Mouse (Mus musculus): Measurements from ENCODE around the gene Acvr1. TPM values are rescaled to one million over a fixed set of nuclear protein-coding genes. Genes with fewer than 3 reads are reported as not detected.

Acvr1 gene
- polyA plus RNA-seq, 1 experiment from 2014 or later = 7.9 TPM

DNA sequence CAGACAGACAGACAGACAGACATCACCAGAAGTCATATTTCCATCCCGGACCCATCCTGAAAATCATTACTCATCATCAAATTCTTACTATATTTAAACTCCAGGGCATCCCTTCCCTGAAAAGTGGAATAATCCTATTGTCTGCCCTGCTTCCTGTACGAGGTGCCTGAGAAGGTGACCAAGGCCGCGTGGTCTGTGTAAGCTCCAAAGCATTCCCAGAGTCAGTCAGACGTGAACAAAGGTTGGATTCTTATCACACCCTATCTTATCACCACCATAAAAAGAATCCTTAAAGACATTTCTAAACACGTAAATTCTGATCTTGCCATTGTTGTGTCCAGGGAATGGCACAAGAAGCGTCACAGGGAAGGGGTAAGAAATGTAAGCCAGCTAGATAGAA is 18.0 kb downstream of the Acvr1 start:
- H3K27ac ChIP-seq (ENCODE audit: low read depth, low read length) = no peak overlapping the region
- ATAC-seq (ENCODE audit: low FRiP score, low TSS enrichment) = no peak
- H3K9me3 ChIP-seq (ENCODE audit: control insufficient read depth, low read length) = no peaks in the 10 kb centered on the region
- no peaks in the 10 kb centered on the region for H3K27me3 ChIP-seq (ENCODE audit: control insufficient read depth, insufficient read depth, low read length)
- H3K9ac ChIP-seq (ENCODE audit: low read depth, low read length) = no peak overlapping the region
- no peak overlapping the region for H3K4me3 ChIP-seq (ENCODE audit: low read length)
- no peak overlapping the region for H3K4me2 ChIP-seq (replicated peaks; ENCODE audit: low read depth, low read length)
- WGBS = 46% methylated on average over 7 of the region's 7 CpGs
- H3K4me1 ChIP-seq (ENCODE audit: control insufficient read depth, insufficient read depth, low read length) = peaks cover 33% of the 10 kb centered on the region
- no peaks in the 10 kb centered on the region for H3K36me3 ChIP-seq (ENCODE audit: control insufficient read depth, insufficient read depth, low read length)

DNA sequence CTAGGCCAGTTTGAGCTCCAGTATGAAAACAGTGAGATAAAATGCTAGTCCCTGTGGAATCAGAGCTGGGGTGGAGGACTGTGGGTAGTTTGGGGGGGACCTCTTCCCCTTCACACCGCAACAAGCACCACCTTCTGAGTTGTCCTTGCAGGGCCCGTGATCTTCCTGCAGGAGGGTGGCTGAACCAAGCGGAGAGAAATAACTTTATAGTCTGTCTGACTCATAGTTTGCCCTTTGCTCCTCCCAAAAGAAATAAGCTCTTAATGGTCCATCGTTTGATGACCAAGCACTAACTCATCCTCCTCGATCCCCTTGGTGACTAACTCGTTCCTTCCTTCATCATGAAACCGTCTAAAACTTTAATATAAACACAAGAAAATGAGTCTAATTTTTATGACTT is 20.7 kb downstream of the Acvr1 start:
- no peak for ATAC-seq (ENCODE audit: low FRiP score, low TSS enrichment)
- Histone ChIP-seq H3K27me3 (ENCODE audit: control insufficient read depth, insufficient read depth, low read length) (no peaks in the 10 kb centered on the region), H3K9me3 (ENCODE audit: control insufficient read depth, low read length) (no peaks in the 10 kb centered on the region), H3K4me3 (ENCODE audit: low read length) (no peak overlapping the region), H3K27ac (ENCODE audit: low read depth, low read length) (no peak overlapping the region), H3K36me3 (ENCODE audit: control insufficient read depth, insufficient read depth, low read length) (no peaks in the 10 kb centered on the region), H3K4me2 (replicated peaks; ENCODE audit: low read depth, low read length) (no peak overlapping the region), H3K4me1 (ENCODE audit: control insufficient read depth, insufficient read depth, low read length) (peaks cover 14% of the 10 kb centered on the region), H3K9ac (ENCODE audit: low read depth, low read length) (no peak overlapping the region)
- WGBS = 75% methylated on average over 7 of the region's 7 CpGs

- H3K9me3 ChIP-seq (ENCODE audit: control insufficient read depth, low read length) = no peaks in the 10 kb centered on the region
- ATAC-seq (ENCODE audit: low FRiP score, low TSS enrichment) = no peak
- no peaks in the 10 kb centered on the region for H3K4me1 ChIP-seq (ENCODE audit: control insufficient read depth, insufficient read depth, low read length)
- H3K27me3 ChIP-seq (ENCODE audit: control insufficient read depth, insufficient read depth, low read length) = no peaks in the 10 kb centered on the region
- no peaks in the 10 kb centered on the region for H3K36me3 ChIP-seq (ENCODE audit: control insufficient read depth, insufficient read depth, low read length)
- H3K4me3 ChIP-seq (ENCODE audit: low read length) = no peak overlapping the region
- WGBS = 97% methylated on average over 6 of the region's 6 CpGs
- no peak overlapping the region for H3K27ac ChIP-seq (ENCODE audit: low read depth, low read length)
- H3K9ac ChIP-seq (ENCODE audit: low read depth, low read length) = no peak overlapping the region
- H3K4me2 ChIP-seq (replicated peaks; ENCODE audit: low read depth, low read length) = no peak overlapping the region
Observed at GRCm38 (mm10) chr2:58544368-58544767, 22.6 kb downstream of the Acvr1 start.

- no peak for ATAC-seq (ENCODE audit: low FRiP score, low TSS enrichment)
- no peaks in the 10 kb centered on the region for H3K4me1 ChIP-seq (ENCODE audit: control insufficient read depth, insufficient read depth, low read length)
- H3K9me3 ChIP-seq (ENCODE audit: control insufficient read depth, low read length) = no peaks in the 10 kb centered on the region
- no peaks in the 10 kb centered on the region for H3K27me3 ChIP-seq (ENCODE audit: control insufficient read depth, insufficient read depth, low read length)
- 91% methylated on average over 5 of the region's 5 CpGs for WGBS
- H3K4me3 ChIP-seq (ENCODE audit: low read length) = no peak overlapping the region
- H3K27ac ChIP-seq (ENCODE audit: low read depth, low read length) = no peak overlapping the region
- no peak overlapping the region for H3K4me2 ChIP-seq (replicated peaks; ENCODE audit: low read depth, low read length)
- H3K36me3 ChIP-seq (ENCODE audit: control insufficient read depth, insufficient read depth, low read length) = no peaks in the 10 kb centered on the region
- H3K9ac ChIP-seq (ENCODE audit: low read depth, low read length) = no peak overlapping the region
Observed at GRCm38 (mm10) chr2:58543252-58543651, 23.7 kb downstream of the Acvr1 start.

- no peak overlapping the region for H3K4me2 ChIP-seq (replicated peaks; ENCODE audit: low read depth, low read length)
- H3K9ac ChIP-seq (ENCODE audit: low read depth, low read length) = no peak overlapping the region
- peaks cover 24% of the 10 kb centered on the region for H3K4me1 ChIP-seq (ENCODE audit: control insufficient read depth, insufficient read depth, low read length)
- no peaks in the 10 kb centered on the region for H3K9me3 ChIP-seq (ENCODE audit: control insufficient read depth, low read length)
- no peak overlapping the region for H3K4me3 ChIP-seq (ENCODE audit: low read length)
- H3K27ac ChIP-seq (ENCODE audit: low read depth, low read length) = no peak overlapping the region
- H3K36me3 ChIP-seq (ENCODE audit: control insufficient read depth, insufficient read depth, low read length) = 0 out of 2 replicates have a peak, but pooled peaks cover 3% of the 10 kb centered on the region
- no peak for ATAC-seq (ENCODE audit: low FRiP score, low TSS enrichment)
- 87% methylated on average over 6 of the region's 6 CpGs for WGBS
- H3K27me3 ChIP-seq (ENCODE audit: control insufficient read depth, insufficient read depth, low read length) = no peaks in the 10 kb centered on the region
Observed at GRCm38 (mm10) chr2:58538196-58538595, 28.8 kb downstream of the Acvr1 start.

DNA sequence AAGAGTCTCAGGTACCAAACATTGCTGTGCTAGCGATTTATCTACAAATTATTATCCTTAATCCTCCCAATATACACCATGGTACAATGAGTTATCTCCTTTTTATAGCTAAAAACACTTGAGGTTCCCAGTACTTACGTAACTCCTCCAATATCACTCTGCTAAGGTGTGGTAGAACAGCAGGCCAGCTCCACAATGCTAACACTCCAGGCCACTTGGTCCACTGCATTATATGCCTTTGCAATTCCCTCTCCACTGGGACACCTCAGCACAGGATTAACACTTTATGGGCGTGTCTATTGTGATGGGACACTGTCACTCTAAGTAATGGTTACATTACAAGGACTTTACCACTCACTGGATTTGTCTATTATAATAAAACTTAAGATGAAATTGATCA is 30.2 kb downstream of the Acvr1 start:
- ATAC-seq (ENCODE audit: low FRiP score, low TSS enrichment) = no peak
- Histone ChIP-seq H3K9me3 (ENCODE audit: control insufficient read depth, low read length) (no peaks in the 10 kb centered on the region), H3K4me3 (ENCODE audit: low read length) (no peak overlapping the region), H3K4me1 (ENCODE audit: control insufficient read depth, insufficient read depth, low read length) (peaks cover 27% of the 10 kb centered on the region), H3K4me2 (replicated peaks; ENCODE audit: low read depth, low read length) (no peak overlapping the region), H3K36me3 (ENCODE audit: control insufficient read depth, insufficient read depth, low read length) (0 out of 2 replicates have a peak, but pooled peaks cover 3% of the 10 kb centered on the region), H3K9ac (ENCODE audit: low read depth, low read length) (no peak overlapping the region), H3K27ac (ENCODE audit: low read depth, low read length) (no peak overlapping the region), H3K27me3 (ENCODE audit: control insufficient read depth, insufficient read depth, low read length) (no peaks in the 10 kb centered on the region)
- 88% methylated on average over 3 of the region's 3 CpGs for whole genome bisulfite sequencing

- Histone ChIP-seq H3K27me3 (ENCODE audit: control insufficient read depth, insufficient read depth, low read length) (no peaks in the 10 kb centered on the region), H3K4me2 (replicated peaks; ENCODE audit: low read depth, low read length) (no peak overlapping the region), H3K4me1 (ENCODE audit: control insufficient read depth, insufficient read depth, low read length) (peaks cover 33% of the 10 kb centered on the region), H3K4me3 (ENCODE audit: low read length) (no peak overlapping the region), H3K36me3 (ENCODE audit: control insufficient read depth, insufficient read depth, low read length) (0 out of 2 replicates have a peak, but pooled peaks cover 3% of the 10 kb centered on the region), H3K9me3 (ENCODE audit: control insufficient read depth, low read length) (no peaks in the 10 kb centered on the region), H3K27ac (ENCODE audit: low read depth, low read length) (no peak overlapping the region), H3K9ac (ENCODE audit: low read depth, low read length) (no peak overlapping the region)
- peak; percentile 9; the same call in 1 of the 2 replicates for ATAC-seq (ENCODE audit: low FRiP score, low TSS enrichment)
- 75% methylated on average over 8 of the region's 8 CpGs for WGBS
Observed at GRCm38 (mm10) chr2:58535233-58535632, 31.7 kb downstream of the Acvr1 start.

GRCm38 (mm10) chr2:58534379-58534778 is 32.6 kb downstream of the Acvr1 start:
- H3K4me2 ChIP-seq (replicated peaks; ENCODE audit: low read depth, low read length) = no peak overlapping the region
- no peak overlapping the region for H3K27ac ChIP-seq (ENCODE audit: low read depth, low read length)
- H3K4me3 ChIP-seq (ENCODE audit: low read length) = no peak overlapping the region
- peaks cover 36% of the 10 kb centered on the region for H3K4me1 ChIP-seq (ENCODE audit: control insufficient read depth, insufficient read depth, low read length)
- WGBS = 70% methylated on average over 4 of the region's 4 CpGs
- 0 out of 2 replicates have a peak, but pooled peaks cover 3% of the 10 kb centered on the region for H3K36me3 ChIP-seq (ENCODE audit: control insufficient read depth, insufficient read depth, low read length)
- H3K27me3 ChIP-seq (ENCODE audit: control insufficient read depth, insufficient read depth, low read length) = no peaks in the 10 kb centered on the region
- ATAC-seq (ENCODE audit: low FRiP score, low TSS enrichment) = no peak
- no peak overlapping the region for H3K9ac ChIP-seq (ENCODE audit: low read depth, low read length)
- H3K9me3 ChIP-seq (ENCODE audit: control insufficient read depth, low read length) = no peaks in the 10 kb centered on the region

DNA sequence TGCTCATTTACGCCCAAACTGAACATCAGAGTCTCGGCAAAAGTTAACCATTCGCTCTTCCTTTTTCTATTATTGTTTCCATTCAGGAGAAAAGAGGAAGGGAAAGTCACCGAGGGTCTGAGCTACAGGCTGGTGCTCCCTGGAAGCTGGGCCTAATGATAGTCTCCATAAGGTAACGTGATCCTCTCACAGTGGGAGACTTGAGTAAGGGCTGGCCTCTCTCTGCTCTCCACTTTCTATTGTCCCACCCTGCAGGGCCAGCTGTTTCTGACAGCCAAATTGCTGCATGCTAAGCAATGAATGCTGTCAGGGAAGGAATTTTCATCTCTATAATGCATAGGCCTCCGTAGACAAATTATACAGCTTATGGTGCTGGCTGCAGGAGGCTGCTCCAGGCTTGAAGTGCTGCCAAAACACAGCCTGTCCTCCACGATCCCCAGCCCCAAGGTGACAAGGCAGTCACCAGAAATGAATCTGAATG is 33.4 kb downstream of the Acvr1 start:
- H3K9me3 ChIP-seq (ENCODE audit: control insufficient read depth, low read length) = no peaks in the 10 kb centered on the region
- peak overlapping the region; percentile 76; the same call in 1 of the 2 replicates for H3K27ac ChIP-seq (ENCODE audit: low read depth, low read length)
- 20% methylated on average over 7 of the region's 7 CpGs for WGBS
- peak; percentile 32; the same call in 1 of the 2 replicates for ATAC-seq (ENCODE audit: low FRiP score, low TSS enrichment)
- H3K9ac ChIP-seq (ENCODE audit: low read depth, low read length) = no peak overlapping the region
- peaks cover 38% of the 10 kb centered on the region for H3K4me1 ChIP-seq (ENCODE audit: control insufficient read depth, insufficient read depth, low read length)
- H3K36me3 ChIP-seq (ENCODE audit: control insufficient read depth, insufficient read depth, low read length) = 0 out of 2 replicates have a peak, but pooled peaks cover 3% of the 10 kb centered on the region
- no peak overlapping the region for H3K4me2 ChIP-seq (replicated peaks; ENCODE audit: low read depth, low read length)
- no peaks in the 10 kb centered on the region for H3K27me3 ChIP-seq (ENCODE audit: control insufficient read depth, insufficient read depth, low read length)
- H3K4me3 ChIP-seq (ENCODE audit: low read length) = no peak overlapping the region
